Mouse (Mus musculus) layer of hippocampus, adult 9-11 months (tissue): Measurements from ENCODE around the gene Tex261.
A peak's percentile ranks its signal among the peaks of the same experiment; 100 is the strongest.

ENCODE experiments used
- DNase-seq: peaks from one replicate; pipeline ENCODE4 v3.0.0; 2022

Tex261 gene

DNA sequence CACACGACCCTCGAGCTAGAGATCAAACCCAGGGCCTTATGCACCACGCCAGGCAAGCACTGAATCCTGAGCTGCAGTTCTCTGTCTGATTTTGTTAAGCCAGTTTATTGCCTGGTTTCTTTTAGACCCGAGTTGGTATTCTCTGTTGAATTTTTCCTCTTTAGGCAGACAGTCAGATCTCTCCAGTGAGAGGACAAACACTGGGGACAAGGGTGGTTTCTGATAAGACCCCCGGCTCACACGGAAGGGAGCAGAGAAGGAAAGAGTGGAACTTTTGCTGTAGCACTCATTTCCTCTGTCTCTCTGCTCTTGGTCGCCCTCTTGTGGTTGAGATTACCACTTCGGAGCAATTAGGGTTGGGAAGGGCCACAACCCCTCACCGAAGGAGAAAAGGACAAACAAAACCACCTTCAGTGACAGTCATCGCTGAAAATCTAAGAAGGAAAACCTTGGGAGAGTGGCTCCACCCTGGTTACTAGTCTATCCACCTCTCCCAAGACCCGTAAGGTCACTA is 25.4 kb downstream of the Tex261 start:
- no peak for DNase-seq

DNA sequence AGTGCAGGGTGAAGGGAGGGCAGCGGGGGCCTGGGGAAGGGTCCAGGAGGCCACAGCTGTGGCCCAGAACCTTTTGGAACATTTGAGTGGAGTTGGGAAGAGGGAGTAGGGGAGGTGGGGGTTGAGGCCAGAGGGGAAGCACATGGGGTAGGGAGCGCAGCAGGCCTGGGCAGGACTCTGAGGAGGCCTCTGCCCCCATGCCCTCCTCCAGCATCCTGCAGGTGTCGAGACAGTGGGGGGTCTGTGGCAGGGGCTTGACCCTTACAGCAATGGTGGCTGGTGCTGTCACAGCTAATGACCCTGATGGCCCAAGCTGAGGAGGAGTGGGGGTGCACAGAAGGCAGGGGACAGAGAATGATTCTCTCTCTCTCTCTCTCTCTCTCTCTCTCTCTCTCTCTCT is 26.3 kb downstream of the Tex261 start:
- DNase-seq, result no peak

DNA sequence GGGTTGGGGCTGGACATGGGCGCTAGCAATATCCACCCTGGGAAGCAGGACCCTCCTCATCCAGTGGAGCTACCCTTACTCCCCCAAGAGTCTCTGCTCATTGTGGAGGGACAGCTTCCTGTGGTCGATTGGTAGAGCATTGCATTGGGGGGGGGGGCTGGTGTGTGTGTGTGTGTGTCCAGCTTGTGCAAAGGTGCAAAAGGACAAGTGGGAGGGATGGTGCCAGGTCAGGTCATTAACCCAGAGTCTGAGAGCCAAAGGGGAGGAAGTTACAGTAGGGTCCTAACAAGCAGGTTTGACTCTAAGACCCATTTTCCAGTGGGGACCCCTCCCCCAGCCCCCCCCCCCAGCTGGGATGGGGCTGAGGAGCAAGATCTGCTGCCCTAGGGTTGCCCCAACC is 30.1 kb downstream of the Tex261 start:
- no peak for DNase-seq

DNA sequence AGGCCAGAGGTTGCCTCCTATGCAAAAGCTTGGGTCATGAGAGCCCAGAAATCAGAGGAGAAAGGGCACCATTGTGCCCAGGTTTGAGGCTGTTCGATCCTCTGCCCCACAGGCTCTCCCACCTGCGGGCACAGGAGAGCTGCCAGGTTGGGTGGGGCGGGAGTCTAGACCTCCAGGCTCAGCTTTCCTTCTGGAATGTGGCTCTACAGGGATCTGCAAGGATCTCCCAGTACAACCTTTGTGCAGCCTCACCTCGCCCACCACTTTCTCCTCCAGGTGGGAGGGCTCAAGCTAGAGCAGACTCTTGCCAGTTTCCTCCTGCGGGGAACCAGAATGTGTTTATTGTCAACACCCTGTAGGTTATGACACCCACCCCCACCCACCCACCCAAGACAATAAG is 31.1 kb downstream of the Tex261 start:
- no peak for DNase-seq

DNA sequence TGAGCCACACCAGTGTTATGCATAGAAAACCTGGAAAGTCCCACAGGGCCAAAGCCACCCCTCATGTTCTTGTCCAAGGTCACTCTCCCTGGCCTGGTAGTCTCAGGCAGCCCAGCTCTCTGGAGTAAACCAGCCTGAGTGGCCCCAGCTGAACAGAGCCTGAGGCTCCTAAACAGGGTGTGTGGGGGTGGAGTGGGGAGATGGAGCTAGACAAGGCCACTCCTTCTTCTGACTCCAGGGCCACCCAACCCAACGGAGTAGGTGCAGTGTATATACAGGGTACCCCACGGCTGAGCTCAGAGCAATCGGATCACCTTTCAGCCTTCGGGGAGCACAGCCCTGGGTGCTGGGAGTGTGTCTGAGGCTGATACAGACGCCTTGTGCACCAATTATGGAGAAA is 31.5 kb downstream of the Tex261 start:
- DNase-seq, result no peak

DNA sequence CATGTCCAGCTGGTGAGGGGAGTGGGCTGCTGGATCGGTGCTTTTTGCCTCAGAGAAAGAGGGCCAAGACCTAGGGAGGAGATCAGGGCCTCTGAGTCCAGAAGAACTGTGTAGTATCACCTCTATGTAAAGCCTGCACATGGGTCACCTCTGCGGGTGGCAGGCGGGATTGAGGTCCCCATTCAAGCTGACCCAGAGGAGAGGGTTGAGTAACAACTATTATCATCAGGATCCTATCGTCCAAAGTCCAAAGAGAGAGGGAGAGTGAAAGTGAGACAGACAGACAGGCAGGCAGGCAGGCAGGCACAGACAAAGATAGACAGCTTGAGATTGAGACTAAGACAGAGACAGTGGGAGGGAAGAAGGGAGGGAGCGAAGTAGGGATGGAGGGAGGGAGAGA is 32.4 kb downstream of the Tex261 start:
- no peak for DNase-seq

DNA sequence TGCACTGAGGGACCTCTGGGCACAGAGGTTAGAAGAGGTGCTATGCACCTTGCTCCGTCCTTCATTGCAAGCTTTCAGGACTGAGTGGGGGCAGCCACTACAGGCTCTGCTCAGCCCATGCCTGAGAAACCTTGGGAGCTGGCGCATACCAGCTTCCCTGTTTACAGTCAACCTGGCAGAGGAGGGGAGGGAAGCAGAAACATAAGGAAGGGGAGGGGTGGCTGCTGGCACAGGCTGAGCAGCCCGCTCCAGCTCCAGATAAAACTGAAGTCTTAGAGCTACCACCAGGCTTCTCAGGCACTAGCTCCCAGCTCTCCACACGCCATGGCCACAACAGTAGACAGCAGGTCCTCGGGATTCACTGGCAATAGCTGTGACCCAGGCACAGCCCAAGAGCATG is 32.9 kb downstream of the Tex261 start, which contains the start of gene Atp6v1b1:
Atp6v1b1 (plus strand) TSS at position 230 of the 400 bp plus-strand sequence.
- DNase-seq, result no peak

DNA sequence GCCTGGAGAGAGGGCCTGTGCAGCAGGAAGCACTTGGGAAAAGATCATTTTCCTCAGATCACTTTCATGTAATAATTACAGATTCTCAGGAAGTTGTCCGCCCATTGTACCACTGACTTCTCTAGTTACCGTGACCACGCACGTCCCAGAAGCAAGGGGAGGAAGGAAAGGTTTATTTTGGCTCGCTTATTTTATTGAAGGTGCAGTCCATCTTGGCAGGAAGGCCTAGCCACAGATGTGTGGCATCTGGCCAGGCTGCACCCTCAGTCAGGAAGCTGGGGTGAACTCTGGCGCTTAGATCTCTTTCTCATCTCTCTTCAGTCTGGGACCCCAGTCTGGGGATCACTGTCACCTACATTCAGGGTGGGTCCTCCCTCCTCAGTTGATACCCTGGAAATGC is 37.0 kb downstream of the Tex261 start:
- DNase-seq, result no peak

DNA sequence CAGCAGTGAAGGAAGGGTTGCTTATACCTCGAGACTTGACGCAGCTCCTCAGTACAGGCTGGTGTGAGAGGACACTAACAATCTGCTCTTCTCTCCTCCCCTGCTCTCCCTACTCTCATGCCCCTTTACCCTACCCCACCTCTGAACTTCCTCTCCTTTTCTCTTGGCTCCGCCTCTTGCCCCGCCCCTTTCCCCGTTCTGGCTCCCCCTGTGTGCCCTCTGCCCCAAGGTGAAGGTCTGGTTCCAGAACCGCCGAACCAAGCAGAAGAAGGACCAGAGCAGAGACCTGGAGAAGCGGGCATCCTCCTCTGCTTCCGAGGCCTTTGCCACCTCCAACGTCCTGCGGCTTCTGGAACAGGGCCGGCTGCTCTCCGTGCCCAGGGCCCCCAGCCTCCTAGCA is 38.3 kb downstream of the Tex261 start:
- DNase-seq, result no peak

DNA sequence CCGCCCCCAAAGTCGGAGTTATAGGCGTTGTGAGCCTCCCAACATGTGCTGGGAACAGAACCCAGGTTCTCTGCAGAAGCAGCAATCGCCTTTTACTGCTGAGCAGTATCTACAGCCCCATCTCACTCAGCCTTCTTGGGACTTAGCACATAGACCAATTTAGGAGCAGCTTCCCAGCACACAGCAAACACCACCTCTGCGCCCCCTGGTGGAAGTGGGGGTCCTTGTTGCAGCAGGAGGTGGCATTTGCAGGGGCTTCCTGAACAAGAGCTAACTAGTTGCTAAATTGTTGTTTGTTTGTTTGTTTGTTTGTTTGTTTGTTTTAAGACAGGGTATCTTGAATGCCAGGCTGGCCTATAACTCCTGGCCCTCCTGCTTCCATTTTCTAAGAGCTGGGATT is 44.5 kb downstream of the Tex261 start:
- DNase-seq, result peak; percentile 25

DNA sequence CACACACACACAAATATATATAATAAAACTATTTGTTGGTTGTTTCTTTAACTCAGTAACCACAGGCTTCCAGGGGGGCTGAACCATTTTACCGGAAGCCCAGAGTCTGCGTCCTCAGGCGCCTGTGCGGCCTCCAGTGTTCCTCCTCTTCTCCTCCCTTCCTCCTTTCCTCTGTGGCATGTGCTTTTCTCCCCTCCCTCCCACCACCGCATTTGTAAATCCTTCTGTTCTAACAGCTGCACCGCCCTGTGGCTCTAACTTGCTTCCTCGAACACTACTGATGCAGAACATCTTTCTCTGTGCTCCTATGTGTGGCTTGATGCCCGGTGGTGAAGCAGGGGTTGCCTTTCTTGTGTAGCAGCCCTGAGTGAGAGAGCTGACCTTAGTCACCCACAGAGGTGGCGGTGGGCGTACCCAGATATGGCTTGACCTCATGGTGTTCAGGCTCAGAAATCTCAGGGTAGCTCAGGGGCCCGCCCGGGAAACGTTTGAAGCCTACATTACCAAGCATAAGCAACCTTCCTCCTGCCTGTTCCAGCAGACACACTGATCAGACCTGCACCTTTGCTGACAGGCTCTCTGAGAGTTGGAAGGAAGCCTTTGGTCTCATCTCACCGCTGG is 46.2 kb downstream of the Tex261 start:
- peak; percentile 33 for DNase-seq

DNA sequence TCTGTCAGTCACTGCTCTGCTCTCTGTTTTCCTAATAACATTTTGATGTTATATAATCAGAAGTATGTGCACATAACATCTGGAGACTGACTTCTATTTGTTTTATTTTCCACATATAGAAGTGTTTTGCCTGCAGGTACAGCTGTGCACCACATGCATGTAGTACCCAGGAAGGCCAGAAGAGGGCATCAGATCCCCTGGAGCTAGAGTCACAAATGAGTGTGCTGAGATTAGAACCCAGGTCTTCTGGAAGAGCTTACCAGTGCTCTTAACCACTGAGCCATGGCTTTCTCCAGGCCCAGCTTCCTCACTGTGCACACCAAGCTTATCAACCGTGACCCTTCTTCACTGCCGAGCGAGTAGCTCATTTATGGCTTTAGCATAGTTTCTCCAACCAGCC is 47.1 kb downstream of the Tex261 start:
- no peak for DNase-seq

DNA sequence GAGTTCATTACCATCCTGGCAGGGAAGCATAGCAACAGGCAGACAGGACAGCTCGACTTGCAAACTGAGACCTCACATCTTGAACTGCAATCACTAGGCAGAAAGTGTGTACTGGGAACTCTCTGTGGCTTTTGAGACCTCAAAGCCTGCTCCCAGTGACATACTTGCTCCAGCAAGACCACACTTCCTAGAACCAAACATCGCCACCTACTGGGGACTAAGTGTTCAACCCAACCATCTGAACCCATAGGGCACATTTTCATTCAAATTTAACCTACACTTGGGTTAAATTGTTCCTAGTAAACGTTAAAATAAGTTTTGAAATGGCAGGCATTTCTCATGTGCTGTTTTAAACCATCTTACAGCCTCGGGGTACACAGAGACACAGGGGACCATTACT is 48.4 kb downstream of the Tex261 start:
- DNase-seq, result no peak

DNA sequence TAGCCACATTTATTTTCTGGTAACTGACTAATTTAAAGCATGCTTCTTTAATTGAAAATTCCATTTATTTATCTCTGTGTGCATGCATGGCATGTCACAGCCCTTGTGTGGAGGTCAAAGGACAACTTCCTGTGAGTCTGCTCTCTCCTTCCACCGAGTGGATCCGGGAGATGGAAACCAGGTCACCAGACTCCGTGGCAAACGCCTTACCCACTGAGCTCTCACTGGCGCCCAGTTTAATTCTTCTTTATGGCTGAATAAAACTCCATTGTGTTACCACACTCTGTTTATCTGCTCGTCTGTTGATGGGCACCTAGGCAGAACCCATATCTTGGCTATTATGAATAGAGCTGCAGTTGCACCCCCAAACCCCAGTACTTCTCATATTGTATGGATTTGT is 53.1 kb downstream of the Tex261 start:
- DNase-seq, result no peak
